Mouse (Mus musculus) lung, postnatal 0 days (tissue): ENCODE measurements at regions not wholly inside any gene's neighbourhood (a gene's known extent, or its start where the extent isn't known, plus 50 kb on each side); places are given as distances from the start of the nearest gene placed in this dataset.

Experiments
- CTCF ChIP-seq: IDR thresholded peaks from 2 replicates; pipeline ENCODE4 v1.5.1; 2016; ENCODE audit warnings: antibody characterized with exemption, mild to moderate bottlenecking
- EP300 ChIP-seq: IDR thresholded peaks from 2 replicates; pipeline ENCODE4 v1.6.1; 2016; ENCODE audit warnings: antibody characterized with exemption, mild to moderate bottlenecking, control low read depth

DNA sequence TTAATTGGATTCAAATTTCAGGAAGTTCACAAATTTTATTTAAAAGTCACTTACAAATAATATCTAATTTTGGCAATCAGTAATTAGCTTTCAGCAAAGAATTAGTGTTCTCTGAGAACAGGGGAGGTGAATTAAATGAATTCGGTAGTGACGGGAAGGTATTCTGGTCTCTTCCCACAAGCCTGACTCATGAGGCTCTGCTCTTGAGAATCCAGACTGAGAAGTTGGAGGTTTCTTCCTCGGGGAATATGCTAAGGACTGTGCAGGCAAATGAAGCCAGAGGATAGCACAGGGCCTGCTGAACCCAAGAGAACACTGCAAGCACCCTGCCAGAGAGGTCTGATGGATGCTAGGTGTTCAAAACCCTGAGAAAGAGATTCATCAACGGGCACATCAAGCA lies 144.6 kb upstream of the Fat4 start:
- TF ChIP-seq CTCF (no peak), EP300 (no peak)
